Mouse (Mus musculus) heart, postnatal 0 days (tissue): ENCODE measurements around the gene Meis1. TPM values are rescaled to one million over a fixed set of nuclear protein-coding genes. Genes with fewer than 3 reads are reported as not detected.

ENCODE experiments used
- ATAC-seq: fragments of 200-750 bp; cut with Nextera tagmentation; 2 replicates; pipeline ENCODE4 v1.8.0; 2017; ENCODE audit warnings: low read depth, moderate number of reproducible peaks, moderate library complexity; ENCODE audit not compliant: insufficient read depth
- DNase-seq: peaks from one replicate; pipeline ENCODE4 v3.0.0-alpha.2; 2016; ENCODE audit warnings: low spot score
- H3K27ac ChIP-seq: fragments of 300-500 bp; sonication (generic); 2 replicates; pipeline ENCODE4 v1.5.1; 2014; ENCODE audit warnings: low read depth, mild to moderate bottlenecking
- H3K27me3 ChIP-seq: fragments of 300-500 bp; sonication (generic); 2 replicates; pipeline ENCODE4 v1.6.1; 2014; ENCODE audit warnings: low read length, mixed read lengths; ENCODE audit not compliant: control insufficient read depth, insufficient read depth
- H3K36me3 ChIP-seq: fragments of 300-500 bp; sonication (generic); replicated peaks from 2 replicates; pipeline ENCODE4 v1.6.1; 2014; ENCODE audit warnings: low read length, mixed read lengths; ENCODE audit not compliant: control insufficient read depth, insufficient read depth
- H3K4me1 ChIP-seq: fragments of 300-500 bp; sonication (generic); 2 replicates; pipeline ENCODE4 v1.6.1; 2014; ENCODE audit warnings: antibody characterized with exemption; ENCODE audit not compliant: control insufficient read depth, insufficient read depth
- H3K4me2 ChIP-seq: fragments of 300-500 bp; sonication (generic); 2 replicates; pipeline ENCODE4 v1.6.1; 2014; ENCODE audit warnings: low read depth, mild to moderate bottlenecking, low read length, moderate library complexity
- H3K4me3 ChIP-seq: fragments of 300-500 bp; sonication (generic); 2 replicates; pipeline ENCODE4 v1.5.1; 2014; ENCODE audit warnings: low read depth, low read length
- H3K9ac ChIP-seq: fragments of 300-500 bp; sonication (generic); replicated peaks from 2 replicates; pipeline ENCODE4 v1.6.1; 2014; ENCODE audit warnings: low read depth, low read length, mixed read lengths
- H3K9me3 ChIP-seq: fragments of 300-500 bp; sonication (generic); replicated peaks from 2 replicates; pipeline ENCODE4 v1.6.1; 2016; ENCODE audit warnings: low read length; ENCODE audit not compliant: control insufficient read depth
- CTCF ChIP-seq: IDR thresholded peaks from 2 replicates; pipeline ENCODE4 v1.5.1; 2016; ENCODE audit warnings: antibody characterized with exemption, control low read depth, low read depth
- EP300 ChIP-seq: IDR thresholded peaks from 2 replicates; pipeline ENCODE4 v1.6.1; 2016; ENCODE audit warnings: antibody characterized with exemption, low read depth
- WGBS: fragments of 180-500 bp; shearing (Covaris S2); extraction: QIAGEN DNeasy Blood & Tissue Kit; methylation state at CpG from one replicate; pipeline ENCODE4 v1.1.7; 2014; 5-methylcytosine and 5-hydroxymethylcytosine counted together
- polyA plus RNA-seq: library from polyadenylated mRNA; unstranded; fragments of >200 nt; fragmentation: Nextera tagmentation; extraction: Ambion mirVana; gene quantifications from 2 replicates; pipeline ENCODE4 v1.2.1, GENCODE M21; 2015
- total RNA-seq: library from RNA; depleted of rRNA; stranded (reverse); fragments of >200 nt; gene quantifications from 2 replicates; pipeline ENCODE4 v1.2.3, GENCODE M21; 2014; ENCODE audit warnings: low replicate concordance

Meis1 gene
- total and polyA plus RNA-seq, 2 experiments from 2014 or later: 34.8 to 35.4 TPM

DNA sequence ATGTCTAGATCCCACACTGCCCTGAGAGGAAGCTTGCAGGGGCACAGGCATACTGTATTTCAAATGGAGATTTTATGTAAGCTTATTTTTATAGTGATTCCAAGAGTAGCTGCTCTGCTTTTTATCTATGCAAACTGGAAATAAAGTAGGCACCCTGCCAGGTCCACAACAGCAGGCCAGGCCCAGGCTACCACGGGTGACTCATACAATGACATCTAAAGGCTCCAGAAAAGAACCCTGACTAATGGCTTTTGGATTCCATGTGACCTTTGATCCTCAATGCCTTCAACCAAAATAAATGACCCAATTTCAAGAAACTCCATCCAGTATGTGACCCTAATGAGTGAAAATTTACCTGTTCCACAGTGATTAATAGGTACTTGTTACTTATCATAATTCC is 91.4 kb downstream of the Meis1 start:
- peak; percentile 86 for DNase-seq

DNA sequence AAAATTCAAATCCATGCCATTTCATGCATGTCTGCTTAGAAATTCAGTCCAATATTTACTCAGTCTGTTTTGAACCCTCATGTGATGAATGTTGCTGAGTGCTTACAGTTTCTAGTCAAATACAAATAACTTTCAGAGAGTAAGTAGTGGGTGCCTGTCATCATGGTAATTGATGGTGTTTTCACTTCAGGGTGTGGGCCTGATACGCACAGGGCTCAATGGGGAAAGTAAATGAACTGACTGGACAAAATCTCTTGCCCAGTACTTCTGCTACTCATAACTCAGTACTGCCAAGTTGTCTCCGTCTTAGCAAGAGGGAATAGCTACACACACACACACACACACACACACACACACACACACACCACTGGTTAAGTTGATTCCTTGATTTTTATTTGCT is 92.0 kb downstream of the Meis1 start:
- peaks cover 30% of the 10 kb centered on the region for H3K4me1 ChIP-seq
- no peak overlapping the region for H3K4me2 ChIP-seq

More for the DNA sequence above, 91.4 kb downstream of the Meis1 start:
- peak overlapping the region; percentile 46 for H3K27ac ChIP-seq
- no peak overlapping the region for H3K4me2 ChIP-seq
- WGBS: 0% methylated on average over 1 of the region's 1 CpGs
- no peaks in the 10 kb centered on the region for H3K9me3 ChIP-seq
- H3K4me3 ChIP-seq: no peak overlapping the region
- H3K4me1 ChIP-seq: peaks cover 30% of the 10 kb centered on the region
- ATAC-seq: peak; percentile 86
- no peak overlapping the region for H3K9ac ChIP-seq
- no peak for TF ChIP-seq EP300
- no peak for TF ChIP-seq CTCF
- H3K27me3 ChIP-seq: no peaks in the 10 kb centered on the region
- H3K36me3 ChIP-seq: 0 out of 2 replicates have a peak, but pooled peaks cover 3% of the 10 kb centered on the region

DNA sequence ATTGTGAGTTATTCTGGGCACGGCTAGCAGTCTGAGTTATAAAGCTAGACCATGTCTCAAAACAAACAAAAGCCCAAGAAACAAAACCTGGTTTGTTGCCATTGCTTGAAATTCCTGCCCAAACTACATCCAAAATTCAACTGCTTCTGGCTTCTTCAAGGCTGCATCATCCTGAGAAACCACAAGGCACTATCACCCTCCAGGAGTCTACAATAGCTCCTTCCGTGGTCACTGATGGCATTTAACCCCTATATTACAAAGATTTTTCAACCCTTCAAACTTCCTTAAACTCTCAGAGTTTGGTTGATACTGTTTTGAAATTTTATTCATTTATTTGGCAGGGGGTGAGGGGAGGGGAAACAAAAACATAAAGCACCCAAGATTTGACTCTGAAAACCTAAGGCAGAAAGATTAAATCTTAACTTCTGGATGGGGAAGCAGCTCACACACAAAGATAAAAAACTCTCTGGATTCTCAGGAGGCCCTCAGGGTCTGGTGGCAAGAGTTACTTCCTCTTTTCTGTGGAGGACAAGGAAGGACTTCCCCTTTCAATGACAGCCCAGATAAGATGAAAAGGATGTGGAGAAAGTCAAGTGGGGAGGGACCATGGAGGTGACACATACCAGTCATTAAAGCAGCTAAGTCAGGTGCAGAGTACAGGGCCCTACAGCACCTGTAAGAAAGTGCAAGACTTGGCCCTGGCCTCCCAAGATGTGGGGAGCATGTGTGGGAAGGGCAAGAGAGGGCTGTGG is 94.0 kb downstream of the Meis1 start:
- Histone ChIP-seq H3K9me3 (no peaks in the 10 kb centered on the region), H3K4me2 (no peak overlapping the region), H3K9ac (no peak overlapping the region), H3K4me1 (peaks cover 22% of the 10 kb centered on the region), H3K27ac (no peak overlapping the region), H3K36me3 (peaks cover 3% of the 10 kb centered on the region; the same call in 1 of the 2 replicates), H3K4me3 (no peak overlapping the region), H3K27me3 (no peaks in the 10 kb centered on the region)
- DNase-seq (no peak), ATAC-seq (no peak)
- WGBS: 68% methylated on average over 2 of the region's 2 CpGs
- TF ChIP-seq CTCF: no peak
- TF ChIP-seq EP300: no peak

More for the DNA sequence above, 92.0 kb downstream of the Meis1 start:
- no peak for DNase-seq
- Histone ChIP-seq H3K36me3 (0 out of 2 replicates have a peak, but pooled peaks cover 3% of the 10 kb centered on the region), H3K27me3 (no peaks in the 10 kb centered on the region), H3K9me3 (no peaks in the 10 kb centered on the region), H3K4me3 (no peak overlapping the region), H3K9ac (no peak overlapping the region), H3K27ac (peak overlapping the region; percentile 46)
- peak; percentile 44; the same call in 1 of the 2 replicates for ATAC-seq
- TF ChIP-seq CTCF (no peak), EP300 (no peak)
- WGBS: 30% methylated on average over 2 of the region's 2 CpGs

- Histone ChIP-seq H3K27me3 (no peaks in the 10 kb centered on the region), H3K9ac (no peak overlapping the region), H3K9me3 (no peaks in the 10 kb centered on the region), H3K36me3 (peaks cover 3% of the 10 kb centered on the region; the same call in 1 of the 2 replicates), H3K27ac (no peak overlapping the region), H3K4me2 (no peak overlapping the region), H3K4me3 (no peak overlapping the region), H3K4me1 (peaks cover 22% of the 10 kb centered on the region)
- 65% methylated on average over 5 of the region's 5 CpGs for WGBS
- ATAC-seq (no peak), DNase-seq (no peak)
- no peak for TF ChIP-seq EP300
- TF ChIP-seq CTCF: no peak
Measured at GRCm38 (mm10) chr11:18923274-18923673, 95.5 kb downstream of the Meis1 start.

- TF ChIP-seq EP300 (no peak), CTCF (no peak)
- Histone ChIP-seq H3K27me3 (no peaks in the 10 kb centered on the region), H3K4me3 (no peak overlapping the region), H3K4me2 (no peak overlapping the region), H3K9me3 (no peaks in the 10 kb centered on the region), H3K27ac (no peak overlapping the region), H3K36me3 (peaks cover 3% of the 10 kb centered on the region; the same call in 1 of the 2 replicates), H3K4me1 (no peaks in the 10 kb centered on the region), H3K9ac (no peak overlapping the region)
- ATAC-seq: no peak
- no peak for DNase-seq
- WGBS: 71% methylated on average over 3 of the region's 3 CpGs
Measured at GRCm38 (mm10) chr11:18920651-18921050, 98.1 kb downstream of the Meis1 start.
